Mouse (Mus musculus): Measurements from ENCODE around the gene Abcc10. TPM values are rescaled to one million over a fixed set of nuclear protein-coding genes. Genes with fewer than 3 reads are reported as not detected.

The Abcc10 gene
- polyA plus RNA-seq, 1 experiment from 2014 or later: 5.0 TPM

DNA sequence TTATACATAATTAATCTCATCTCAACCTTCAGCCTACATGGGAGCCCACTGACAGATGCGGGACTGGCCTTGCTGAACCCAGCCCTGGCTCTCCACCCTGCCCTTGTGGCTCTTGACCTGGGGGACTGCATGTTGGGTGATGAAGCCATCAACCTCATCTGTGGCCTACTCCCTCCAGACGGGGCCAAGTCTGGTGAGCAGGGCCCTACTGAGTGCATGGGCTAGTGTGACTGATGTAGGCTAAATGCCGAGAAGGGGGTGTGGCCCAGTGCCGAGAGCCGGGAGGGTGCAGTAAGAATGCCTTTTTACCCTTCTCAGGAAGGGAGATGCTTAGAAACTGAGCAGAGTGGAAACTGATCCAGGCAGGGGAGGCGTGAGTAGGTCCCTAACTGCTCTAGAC, 73.0 kb downstream of the Abcc10 start:
- peaks cover 7% of the 10 kb centered on the region for H3K4me1 ChIP-seq (ENCODE audit: control insufficient read depth, insufficient read depth, low read length)
- DNase-seq (ENCODE audit: low spot score, missing footprints): peak; percentile 84
- no peaks in the 10 kb centered on the region for H3K9me3 ChIP-seq (ENCODE audit: control insufficient read depth, low read length)
- ATAC-seq (ENCODE audit: low FRiP score): no peak
- peaks cover 28% of the 10 kb centered on the region for H3K36me3 ChIP-seq (ENCODE audit: control insufficient read depth, insufficient read depth, low read length)
- WGBS: 33% methylated on average over 6 of the region's 6 CpGs
- H3K27ac ChIP-seq (ENCODE audit: low read depth, low read length): no peak overlapping the region
- H3K4me3 ChIP-seq (ENCODE audit: low read depth, low read length): no peak overlapping the region
- peak overlapping the region; percentile 98; the same call in 1 of the 2 replicates for H3K4me2 ChIP-seq
- H3K9ac ChIP-seq (ENCODE audit: low read length): no peak overlapping the region; the same call in 1 of the 2 replicates
- peaks cover 11% of the 10 kb centered on the region; the same call in 1 of the 2 replicates for H3K27me3 ChIP-seq (ENCODE audit: control insufficient read depth, insufficient read depth, low read length)

DNA sequence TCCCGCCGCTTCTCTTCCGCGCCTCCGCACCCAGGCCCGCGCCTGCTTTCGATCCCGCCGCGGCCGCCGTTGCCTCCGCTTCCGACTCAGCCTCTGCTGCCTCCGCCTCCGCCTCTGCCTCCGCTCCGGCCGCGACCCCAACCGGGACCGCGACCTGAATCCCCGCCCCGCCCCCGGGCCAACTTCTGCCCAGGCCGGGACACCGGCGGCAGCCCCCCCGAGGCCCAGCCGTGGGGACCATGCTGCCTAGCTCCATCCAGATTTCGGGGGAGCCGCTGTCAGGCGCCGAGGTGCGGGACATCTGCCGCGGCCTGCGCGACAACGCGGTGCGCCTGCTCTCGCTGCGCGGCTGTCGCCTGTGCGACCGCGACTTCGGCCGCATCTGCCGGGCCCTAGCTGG, 74.0 kb downstream of the Abcc10 start:
- ATAC-seq (ENCODE audit: low FRiP score) (peak; percentile 58), DNase-seq (ENCODE audit: low spot score, missing footprints) (peak; percentile 92)
- no peak overlapping the region; the same call in 1 of the 2 replicates for H3K27ac ChIP-seq (ENCODE audit: low read depth, low read length)
- peak overlapping the region; percentile 65 for H3K9ac ChIP-seq (ENCODE audit: low read length)
- no peaks in the 10 kb centered on the region for H3K9me3 ChIP-seq (ENCODE audit: control insufficient read depth, low read length)
- H3K4me1 ChIP-seq (ENCODE audit: control insufficient read depth, insufficient read depth, low read length): peaks cover 9% of the 10 kb centered on the region
- peak overlapping the region; percentile 98 for H3K4me2 ChIP-seq
- WGBS: under 1% methylated on average over 41 of the region's 54 CpGs
- H3K36me3 ChIP-seq (ENCODE audit: control insufficient read depth, insufficient read depth, low read length): peaks cover 20% of the 10 kb centered on the region
- peaks cover 11% of the 10 kb centered on the region; the same call in 1 of the 2 replicates for H3K27me3 ChIP-seq (ENCODE audit: control insufficient read depth, insufficient read depth, low read length)
- peak overlapping the region; percentile 68 for H3K4me3 ChIP-seq (ENCODE audit: low read depth, low read length)

DNA sequence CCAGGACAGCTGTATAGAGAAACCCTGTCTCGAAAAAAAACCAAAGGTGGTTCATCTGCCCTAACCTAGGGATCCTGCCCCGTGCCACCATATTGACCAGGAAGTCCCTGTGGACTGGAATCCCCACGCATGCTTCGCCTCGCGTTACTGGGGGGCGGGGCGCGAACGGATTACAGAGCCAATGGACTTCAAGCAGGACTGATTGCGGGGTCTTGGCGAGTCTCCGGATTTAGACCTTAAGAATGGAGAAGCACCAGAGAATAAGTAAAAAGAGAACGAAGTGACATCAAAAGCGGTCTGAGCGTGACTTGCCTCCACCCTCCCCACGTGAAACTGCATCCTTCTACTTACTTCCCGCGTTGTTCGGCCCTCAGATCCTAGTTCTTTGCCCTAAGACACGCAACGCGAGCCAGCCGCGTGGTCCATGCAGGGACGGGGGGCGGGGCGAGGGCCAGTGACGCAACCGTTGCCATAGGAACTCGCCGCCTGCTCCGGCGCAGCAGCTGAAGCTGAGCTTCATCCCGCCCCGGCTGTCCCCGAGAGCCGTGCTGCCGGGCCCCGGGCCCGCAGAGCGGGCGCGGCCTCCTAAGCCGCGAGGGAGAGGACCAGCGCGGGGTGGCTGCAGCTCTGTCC, 74.6 kb downstream of the Abcc10 start, which contains the start of gene Lrrc73:
Gene Lrrc73 (plus strand): TSS at position 80 of the 633 bp plus-strand sequence.
- Histone ChIP-seq H3K9ac (ENCODE audit: low read length) (peak within 1 kb of the TSS; percentile 65), H3K4me1 (ENCODE audit: control insufficient read depth, insufficient read depth, low read length) (peaks cover 14% of the 10 kb centered on the region), H3K27me3 (ENCODE audit: control insufficient read depth, insufficient read depth, low read length) (peaks cover 11% of the 10 kb centered on the region; the same call in 1 of the 2 replicates), H3K4me2 (peak within 1 kb of the TSS; percentile 98), H3K4me3 (ENCODE audit: low read depth, low read length) (peak within 1 kb of the TSS; percentile 68), H3K36me3 (ENCODE audit: control insufficient read depth, insufficient read depth, low read length) (peaks cover 16% of the 10 kb centered on the region), H3K27ac (ENCODE audit: low read depth, low read length) (no peak within 1 kb of the TSS; the same call in 1 of the 2 replicates), H3K9me3 (ENCODE audit: control insufficient read depth, low read length) (no peaks in the 10 kb centered on the region)
- peak; percentile 99 for DNase-seq (ENCODE audit: low spot score, missing footprints)
- WGBS: 2% methylated on average over 47 of the region's 48 CpGs
- peak; percentile 90 for ATAC-seq (ENCODE audit: low FRiP score)

Other genes starting within 250 kb of the Abcc10 start
- 119 and 132 TPM in 2 replicates for gene Mrps18a, start 217.4 kb downstream of the Abcc10 start, polyA plus RNA-seq (2014; fragmentation: Nextera tagmentation; extraction: Ambion mirVana)
- gene Rsph9, start 184.1 kb downstream of the Abcc10 start, polyA plus RNA-seq (2014; fragmentation: Nextera tagmentation; extraction: Ambion mirVana): 17.5 and 18.5 TPM in 2 replicates
- gene Mad2l1bp, start 174.8 kb downstream of the Abcc10 start, polyA plus RNA-seq (2014; fragmentation: Nextera tagmentation; extraction: Ambion mirVana): 32.8 and 33.3 TPM in 2 replicates
- gene Gtpbp2, start 167.3 kb downstream of the Abcc10 start, polyA plus RNA-seq (2014; fragmentation: Nextera tagmentation; extraction: Ambion mirVana): 16.8 and 19.2 TPM in 2 replicates
- gene Polh, start 125.7 kb downstream of the Abcc10 start, polyA plus RNA-seq (2014; fragmentation: Nextera tagmentation; extraction: Ambion mirVana): 10.1 and 10.8 TPM in 2 replicates
- gene Xpo5, start 125.6 kb downstream of the Abcc10 start, polyA plus RNA-seq (2014; fragmentation: Nextera tagmentation; extraction: Ambion mirVana): 73.3 and 75.8 TPM in 2 replicates
- 108 and 114 TPM in 2 replicates for gene Polr1c, start 80.3 kb downstream of the Abcc10 start, polyA plus RNA-seq (2014; fragmentation: Nextera tagmentation; extraction: Ambion mirVana)
- 57.9 and 67.6 TPM in 2 replicates for gene Yipf3, start 80.3 kb downstream of the Abcc10 start, polyA plus RNA-seq (2014; fragmentation: Nextera tagmentation; extraction: Ambion mirVana)
- 2.9 and 3.4 TPM in 2 replicates for gene Lrrc73, start 74.8 kb downstream of the Abcc10 start, polyA plus RNA-seq (2014; fragmentation: Nextera tagmentation; extraction: Ambion mirVana)
- 43.8 and 51.0 TPM in 2 replicates for gene Tjap1, start 45.3 kb downstream of the Abcc10 start, polyA plus RNA-seq (2014; fragmentation: Nextera tagmentation; extraction: Ambion mirVana)
- 0.30 and 0.42 TPM in 2 replicates for gene Dlk2, start 30.9 kb downstream of the Abcc10 start, polyA plus RNA-seq (2014; fragmentation: Nextera tagmentation; extraction: Ambion mirVana)
- 14.0 and 14.8 TPM in 2 replicates for gene Zfp318, start 55.4 kb upstream of the Abcc10 start, polyA plus RNA-seq (2014; fragmentation: Nextera tagmentation; extraction: Ambion mirVana)
- gene Crip3, start 100.6 kb upstream of the Abcc10 start, polyA plus RNA-seq (2014; fragmentation: Nextera tagmentation; extraction: Ambion mirVana): 0.55 and 0.85 TPM in 2 replicates
- gene Slc22a7, start 110.1 kb upstream of the Abcc10 start, polyA plus RNA-seq (2014; fragmentation: Nextera tagmentation; extraction: Ambion mirVana): not detected in 2 replicates
- 2.1 and 2.6 TPM in 2 replicates for gene Ttbk1, start 159.3 kb upstream of the Abcc10 start, polyA plus RNA-seq (2014; fragmentation: Nextera tagmentation; extraction: Ambion mirVana)
- 71.7 and 77.2 TPM in 2 replicates for gene Dnph1, start 168.4 kb upstream of the Abcc10 start, polyA plus RNA-seq (2014; fragmentation: Nextera tagmentation; extraction: Ambion mirVana)
- 2.6 and 4.1 TPM in 2 replicates for gene Cul9, start 218.0 kb upstream of the Abcc10 start, polyA plus RNA-seq (2014; fragmentation: Nextera tagmentation; extraction: Ambion mirVana)
- 3.6 and 6.0 TPM in 2 replicates for gene Srf, start 227.8 kb upstream of the Abcc10 start, polyA plus RNA-seq (2014; fragmentation: Nextera tagmentation; extraction: Ambion mirVana)

Data from midbrain, embryonic 11.5 days (tissue).